Mouse (Mus musculus): Measurements from ENCODE around the gene Olfr259. TPM values are rescaled to one million over a fixed set of nuclear protein-coding genes. Genes with fewer than 3 reads are reported as not detected.

Olfr259 gene
- total RNA-seq (2021) = not detected
- long read RNA-seq, experiment 1 = 0 reads
- long read RNA-seq, experiment 2 = 0 reads

DNA sequence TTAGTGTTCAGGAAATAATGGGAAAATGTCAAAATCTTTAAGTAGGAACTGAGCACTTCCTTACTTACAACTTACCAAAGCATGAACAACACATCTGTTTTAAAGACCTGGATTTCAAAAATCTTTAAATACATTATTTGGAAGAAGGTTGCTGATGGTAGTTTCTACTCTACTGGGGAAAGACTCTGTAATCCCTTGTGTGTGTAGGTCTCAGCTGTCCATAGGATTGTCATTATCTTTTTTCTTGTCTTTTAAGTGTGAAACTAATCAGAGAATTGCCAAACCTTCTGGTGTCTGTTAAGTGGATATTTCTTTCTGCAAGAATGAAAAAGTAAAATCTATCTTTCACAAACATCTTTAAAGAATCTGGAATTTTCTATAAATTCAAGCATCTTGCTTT, at the start of gene Olfr259:
Olfr259 (minus strand) TSS at position 101 of the 400 bp plus-strand sequence.
- no peak for DNase-seq

DNA sequence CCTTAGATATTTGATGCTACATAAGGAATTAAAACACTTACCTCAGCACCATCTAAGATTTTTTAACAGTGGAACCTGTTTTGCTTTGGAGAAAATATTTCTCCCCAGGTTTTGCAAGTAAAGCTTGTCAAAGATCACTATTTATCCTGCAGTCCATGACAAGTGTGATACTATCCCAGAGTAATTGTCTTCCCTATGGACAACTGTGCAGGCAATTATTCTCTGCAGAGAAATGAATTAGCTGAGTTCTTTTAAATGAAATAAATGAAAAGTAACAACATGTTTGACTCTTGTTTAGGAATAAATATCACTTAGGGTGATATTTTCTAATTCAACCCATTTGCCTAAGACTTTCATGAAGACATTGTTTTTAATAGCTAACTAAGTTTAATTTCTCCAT, 38.2 kb upstream of the Olfr259 start, which contains the start of gene Olfr1111:
Olfr1111 (minus strand) TSS at position 101 of the 400 bp plus-strand sequence.
- no peak for DNase-seq

DNA sequence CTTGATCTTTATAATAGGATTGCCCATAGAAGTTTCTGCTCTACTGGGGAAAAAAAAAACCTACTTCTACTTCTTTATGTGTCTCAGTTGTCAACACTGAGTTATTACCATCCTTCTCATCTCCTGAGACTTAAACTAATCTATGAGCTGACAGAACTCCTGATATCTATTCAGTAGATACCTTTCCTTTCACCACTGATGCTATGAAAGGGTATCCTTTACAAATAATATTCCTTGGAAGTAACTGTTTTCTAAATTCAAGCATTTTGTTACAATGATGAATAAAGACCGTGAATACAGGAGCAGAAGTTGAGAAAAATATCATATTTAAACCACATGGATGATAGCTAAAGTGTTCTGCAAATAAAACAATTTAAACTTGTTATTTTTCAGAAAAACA, 25.8 kb upstream of the Olfr259 start, which contains the start of gene Olfr1110:
Olfr1110 (minus strand) TSS at position 101 of the 400 bp plus-strand sequence.
- DNase-seq = no peak

DNA sequence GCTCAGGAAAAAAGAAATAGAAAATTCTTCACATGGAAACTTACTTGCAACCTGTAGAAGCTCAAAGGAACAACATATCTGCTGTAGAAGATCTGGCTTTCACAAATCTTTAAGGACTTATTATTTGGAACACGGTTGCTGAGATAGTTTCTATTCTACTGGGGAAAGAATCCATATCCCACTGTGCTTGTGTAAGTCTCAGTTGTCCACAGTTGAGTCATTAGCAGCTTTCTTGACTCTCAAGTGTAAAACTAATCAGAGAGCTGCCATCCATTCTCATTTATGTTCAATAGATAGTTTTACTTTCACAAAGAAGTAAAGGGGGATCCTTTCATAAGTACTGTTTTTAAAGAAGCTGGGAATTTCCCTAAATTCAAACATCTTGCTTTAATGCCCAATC, 18.5 kb downstream of the Olfr259 start, which contains the start of gene Olfr1109:
Olfr1109 (minus strand) TSS at position 101 of the 400 bp plus-strand sequence.
- DNase-seq = no peak

DNA sequence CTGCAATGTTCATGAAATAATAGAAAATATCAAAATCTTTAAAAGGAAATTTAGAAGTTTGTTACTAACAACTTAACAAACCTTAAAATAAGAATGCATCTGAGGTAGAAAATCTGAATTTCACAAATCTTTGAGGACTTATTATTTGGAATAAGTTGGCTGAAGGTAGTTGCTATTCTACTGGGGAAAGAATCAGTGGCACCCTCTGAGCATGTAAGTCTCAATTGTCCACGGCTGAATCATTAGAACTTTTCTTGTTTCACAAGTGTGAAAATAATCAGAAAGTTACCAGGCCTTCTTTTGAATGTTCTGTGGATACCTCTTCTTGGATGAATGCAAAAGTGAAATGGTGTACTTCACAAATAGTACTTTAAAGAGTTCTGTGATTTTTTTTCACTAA, 38.6 kb downstream of the Olfr259 start, which contains the start of gene Olfr1107:
Olfr1107 (minus strand) TSS at position 101 of the 400 bp plus-strand sequence.
- DNase-seq = no peak

Other genes with a start within 250 kb of the Olfr259 start
- gene Gm13723, start 239.8 kb downstream of the Olfr259 start, total RNA-seq (2021) = not detected
- gene Olfr1097, start 222.4 kb downstream of the Olfr259 start, total RNA-seq (2021) = not detected
- gene Olfr1098, start 190.0 kb downstream of the Olfr259 start, total RNA-seq (2021) = not detected
- gene Olfr1099, start 153.9 kb downstream of the Olfr259 start, total RNA-seq (2021) = not detected
- gene Olfr1100, start 134.6 kb downstream of the Olfr259 start, total RNA-seq (2021) = not detected
- not detected for gene Olfr1101, start 123.3 kb downstream of the Olfr259 start, total RNA-seq (2021)
- gene Olfr1102, start 116.2 kb downstream of the Olfr259 start, total RNA-seq (2021) = not detected
- gene Olfr1104, start 87.5 kb downstream of the Olfr259 start, total RNA-seq (2021) = not detected
- not detected for gene Olfr1105, start 78.0 kb downstream of the Olfr259 start, total RNA-seq (2021)
- gene Olfr1106, start 62.3 kb downstream of the Olfr259 start, total RNA-seq (2021) = not detected
- not detected for gene Olfr1107, start 38.8 kb downstream of the Olfr259 start, total RNA-seq (2021)
- not detected for gene Olfr1109, start 18.6 kb downstream of the Olfr259 start, total RNA-seq (2021)
- gene Olfr1110, start 25.7 kb upstream of the Olfr259 start, total RNA-seq (2021) = not detected
- not detected for gene Olfr1111, start 38.1 kb upstream of the Olfr259 start, total RNA-seq (2021)
- gene Olfr1112, start 73.2 kb upstream of the Olfr259 start, total RNA-seq (2021) = not detected
- gene Olfr1113, start 94.4 kb upstream of the Olfr259 start, total RNA-seq (2021) = not detected
- not detected for gene Olfr1115, start 133.4 kb upstream of the Olfr259 start, total RNA-seq (2021)
- gene Olfr1116, start 153.0 kb upstream of the Olfr259 start, total RNA-seq (2021) = not detected
- gene Olfr1118, start 193.0 kb upstream of the Olfr259 start, total RNA-seq (2021) = not detected
- not detected for gene Olfr1120, start 240.2 kb upstream of the Olfr259 start, total RNA-seq (2021)

Data from gastrocnemius, postnatal 10 days (tissue).